Mouse (Mus musculus) gastrocnemius, adult 8-10 months (tissue): ENCODE data around the gene Upb1. TPM values are rescaled to one million over a fixed set of nuclear protein-coding genes. Genes with fewer than 3 reads are reported as not detected.

ENCODE experiments used
- DNase-seq, 2 experiments: peaks; one replicate each; pipeline ENCODE4 v3.0.0; 2022; ENCODE audit warnings: low spot score in 2 of 2
- total RNA-seq, 4 experiments: library from RNA; stranded (reverse); gene quantifications; 2 replicates each; pipeline ENCODE4 v1.2.4; 2022

Upb1 gene
- total RNA-seq, 4 experiments from 2014 or later = 0.10 to 0.48 TPM; not detected in 2

GRCm38 (mm10) chr10:75424498-75424901 is 23.6 kb downstream of the Upb1 start:
- no peak for DNase-seq

DNA sequence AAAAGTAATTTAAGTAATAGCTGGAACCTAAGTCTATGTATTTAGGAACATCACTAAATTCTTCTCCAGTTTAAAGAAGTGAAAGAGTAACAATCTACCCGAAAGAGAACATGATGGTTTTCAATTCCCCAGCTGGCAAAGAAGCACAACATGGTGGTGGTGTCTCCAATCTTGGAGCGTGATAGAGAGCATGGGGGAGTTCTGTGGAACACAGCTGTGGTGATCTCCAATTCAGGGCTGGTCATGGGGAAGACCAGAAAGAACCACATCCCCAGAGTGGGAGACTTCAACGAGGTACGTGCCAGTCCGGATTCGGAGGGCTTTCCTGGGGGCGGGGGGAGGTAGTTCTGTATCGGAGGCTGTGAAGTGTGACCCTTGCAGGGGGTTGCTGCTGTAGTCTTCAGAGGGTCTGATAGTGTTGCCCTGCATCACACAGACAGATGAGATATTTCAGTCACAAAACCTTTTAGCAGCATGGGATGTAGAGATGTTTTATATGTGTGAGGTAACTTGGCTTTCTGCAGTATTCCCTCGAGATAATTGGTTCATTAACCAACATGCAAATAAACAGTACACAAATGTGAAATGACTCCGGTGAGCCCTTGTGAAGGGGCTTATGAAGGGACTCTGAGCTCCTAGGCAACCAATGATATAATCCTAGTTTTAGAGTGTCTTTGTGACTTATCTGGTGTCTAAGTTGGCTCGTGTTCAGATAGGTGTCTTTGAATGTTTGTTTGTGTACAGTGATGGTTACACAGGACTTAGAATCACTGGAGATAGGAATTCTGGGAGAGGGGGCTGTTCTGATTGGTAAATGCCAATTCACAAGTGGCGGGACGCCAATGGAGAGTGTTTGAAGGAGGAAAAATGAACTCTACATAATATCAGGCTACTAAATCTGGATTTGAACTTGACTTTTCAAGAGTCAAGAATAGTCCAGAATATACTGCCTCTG is 27.4 kb downstream of the Upb1 start:
- no peak for DNase-seq

DNA sequence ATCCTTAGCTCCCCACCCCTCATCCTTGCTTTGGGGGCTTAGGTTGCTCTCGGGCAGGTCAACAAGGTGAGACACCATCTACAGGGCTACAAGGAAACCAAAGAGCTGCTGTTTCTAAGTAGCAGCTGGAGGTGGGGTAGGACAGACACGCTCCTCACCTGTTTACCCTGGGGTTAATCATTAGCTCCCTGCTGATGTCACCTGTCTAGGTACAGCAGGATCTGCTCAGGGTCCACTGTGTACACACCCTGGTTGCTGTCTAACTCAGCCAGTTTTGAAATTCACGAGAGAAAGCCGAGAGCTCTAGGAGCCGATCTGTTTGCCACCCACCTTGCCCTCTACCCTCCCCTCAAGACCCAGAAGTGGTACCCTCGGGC is 28.1 kb downstream of the Upb1 start:
- DNase-seq = no peak

DNA sequence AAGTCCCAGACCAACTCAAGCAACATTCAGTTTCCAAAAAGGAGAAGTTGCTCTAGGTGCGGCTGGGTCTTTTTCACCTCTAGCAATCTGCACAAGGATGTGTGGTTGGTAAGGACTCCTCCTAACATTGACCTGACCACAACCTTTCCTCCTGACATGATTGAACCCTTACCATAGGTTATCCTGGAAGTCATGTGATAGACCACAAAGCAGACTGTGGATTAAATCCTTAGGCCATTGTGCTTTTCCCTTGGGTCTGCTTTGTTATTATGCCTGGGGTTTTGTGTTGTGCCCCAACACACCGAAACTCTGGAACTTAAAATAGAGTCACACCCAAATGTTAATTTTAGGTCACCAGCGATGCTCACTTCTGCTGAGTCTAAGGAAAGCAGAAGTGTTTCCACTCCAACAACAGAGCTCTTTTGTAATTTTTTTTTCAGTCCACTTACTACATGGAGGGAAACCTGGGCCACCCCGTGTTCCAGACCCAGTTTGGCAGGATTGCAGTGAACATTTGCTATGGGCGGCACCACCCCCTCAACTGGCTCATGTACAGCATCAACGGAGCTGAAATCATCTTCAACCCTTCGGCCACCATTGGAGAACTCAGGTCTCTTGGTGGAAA is 28.7 kb downstream of the Upb1 start:
- DNase-seq = no peak

- DNase-seq = no peak
These were observed 29.2 kb downstream of the Upb1 start for GRCm38 (mm10) chr10:75430147-75430537.

DNA sequence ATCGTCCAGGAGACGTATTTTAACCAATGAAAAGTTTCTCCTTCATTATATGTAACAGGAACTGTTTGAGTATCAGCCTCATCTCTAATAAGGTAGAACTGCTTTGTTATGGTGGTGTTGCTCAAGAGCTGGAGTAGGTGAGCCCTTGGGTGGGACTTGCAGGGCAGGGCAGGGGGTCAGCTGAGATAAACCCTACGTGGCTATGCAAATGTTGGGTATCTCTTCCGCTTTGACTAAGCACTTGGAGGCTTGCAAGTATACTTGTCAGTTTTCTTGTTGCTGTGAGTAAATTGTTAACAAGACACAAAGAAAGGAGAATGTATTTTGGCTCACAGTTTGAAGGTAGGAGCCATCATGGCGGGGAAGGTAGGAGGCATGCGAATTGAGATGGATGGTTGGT is 29.7 kb downstream of the Upb1 start:
- no peak for DNase-seq

DNA sequence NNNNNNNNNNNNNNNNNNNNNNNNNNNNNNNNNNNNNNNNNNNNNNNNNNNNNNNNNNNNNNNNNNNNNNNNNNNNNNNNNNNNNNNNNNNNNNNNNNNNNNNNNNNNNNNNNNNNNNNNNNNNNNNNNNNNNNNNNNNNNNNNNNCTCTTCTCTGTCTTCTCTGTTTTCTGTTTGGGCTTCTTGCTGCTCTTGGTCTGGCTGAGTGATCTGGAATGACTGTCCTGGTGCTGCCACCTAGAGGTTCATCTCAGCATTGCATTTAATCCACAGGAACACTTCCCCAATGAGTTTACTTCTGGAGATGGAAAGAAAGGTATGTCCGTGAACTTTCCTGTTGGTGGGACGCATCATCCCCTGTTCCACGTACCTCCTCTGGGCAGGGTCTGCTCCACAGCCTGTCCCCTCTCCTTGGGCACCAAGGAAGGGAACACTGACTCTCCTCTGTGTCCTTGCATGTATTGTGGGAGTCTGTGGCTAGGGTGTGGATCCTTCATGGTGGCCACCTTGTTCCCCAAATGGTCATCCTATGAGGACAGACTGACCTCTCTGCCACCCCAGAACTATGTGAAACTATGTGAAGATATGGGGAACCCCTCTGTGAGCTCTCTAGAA is 35.8 kb downstream of the Upb1 start:
- peak; percentile 62 to 78 for DNase-seq

- no peak for DNase-seq
These were observed 36.4 kb downstream of the Upb1 start for GRCm38 (mm10) chr10:75437284-75437683.

DNA sequence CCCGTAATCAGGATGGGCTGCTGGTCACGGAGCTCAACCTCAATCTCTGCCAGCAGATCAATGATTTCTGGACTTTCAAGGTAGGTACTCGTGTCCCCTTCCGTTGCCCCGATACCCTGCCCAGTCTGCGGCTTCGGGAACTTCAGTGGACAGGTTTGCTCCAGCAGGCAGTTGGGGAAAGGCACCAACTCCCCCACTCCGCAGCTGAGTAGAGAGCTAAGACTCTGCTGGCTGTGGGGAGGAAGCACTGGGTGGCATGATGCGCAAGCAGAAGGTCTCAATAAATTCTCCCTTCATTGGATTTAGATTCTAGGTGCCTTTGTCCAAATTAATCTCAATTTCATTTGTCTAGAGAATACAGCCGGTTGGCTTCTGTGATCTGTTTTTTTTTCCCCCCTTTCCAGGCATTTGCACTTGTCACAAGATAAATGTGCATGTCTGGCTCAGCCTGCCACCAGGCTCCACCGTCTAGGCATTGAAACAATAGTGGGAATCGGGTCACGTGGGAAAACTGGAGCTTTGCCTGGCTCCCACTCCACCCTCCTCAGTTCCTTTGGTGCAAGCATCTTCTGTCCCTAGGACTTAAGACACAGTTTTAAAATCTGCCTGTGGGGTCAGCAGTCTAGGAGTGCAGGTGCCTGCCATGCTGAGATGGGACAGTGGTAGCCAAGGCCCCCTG is 37.4 kb downstream of the Upb1 start:
- DNase-seq = no peak

DNA sequence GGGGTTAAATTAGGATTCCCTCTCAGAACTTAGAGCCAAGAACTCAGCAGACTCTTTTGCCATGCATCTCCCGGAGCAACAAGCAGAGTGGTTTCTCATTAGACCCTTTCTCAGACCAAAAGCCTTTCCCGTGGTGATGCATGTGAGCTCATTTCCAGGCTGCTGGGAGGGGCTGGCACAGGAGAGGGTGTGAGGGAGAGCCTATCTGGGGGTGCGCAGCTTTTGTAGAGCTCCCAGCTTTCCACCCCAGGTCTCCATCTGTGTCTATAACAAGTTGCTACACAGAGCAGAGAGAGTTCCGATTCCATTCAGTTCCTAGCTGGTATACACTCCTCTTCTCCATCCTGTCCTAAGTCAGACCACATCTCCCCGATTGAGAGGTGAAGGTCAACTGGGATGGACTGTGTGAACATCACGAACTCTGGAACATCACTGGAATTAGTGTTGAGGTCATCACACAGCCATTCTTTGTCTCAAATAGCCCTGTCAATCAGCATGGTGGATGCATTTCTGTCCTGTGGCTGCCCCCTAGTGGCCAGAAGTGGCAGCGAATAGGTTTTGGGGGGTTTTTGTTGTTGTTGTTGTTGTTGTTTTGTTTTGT is 38.4 kb downstream of the Upb1 start:
- no peak for DNase-seq

DNA sequence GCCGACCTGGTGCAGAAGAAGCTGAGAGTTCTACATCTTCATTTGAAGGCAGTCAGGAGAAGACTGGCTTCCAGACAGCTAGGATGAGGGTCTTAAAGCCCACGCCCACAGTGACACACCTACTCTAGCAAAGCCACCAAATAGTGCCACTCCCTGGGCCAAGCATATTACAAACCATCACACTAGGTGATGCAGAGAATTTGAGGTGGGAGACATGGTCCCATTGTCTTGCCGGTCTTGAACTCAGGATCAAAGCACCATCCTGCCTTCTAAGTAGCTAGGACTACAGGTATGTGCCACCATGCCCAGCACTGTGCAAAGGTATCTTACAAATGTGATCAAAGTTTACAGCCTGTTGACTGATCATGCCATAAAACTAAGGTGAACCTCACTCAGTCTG is 39.8 kb downstream of the Upb1 start:
- no peak for DNase-seq

DNA sequence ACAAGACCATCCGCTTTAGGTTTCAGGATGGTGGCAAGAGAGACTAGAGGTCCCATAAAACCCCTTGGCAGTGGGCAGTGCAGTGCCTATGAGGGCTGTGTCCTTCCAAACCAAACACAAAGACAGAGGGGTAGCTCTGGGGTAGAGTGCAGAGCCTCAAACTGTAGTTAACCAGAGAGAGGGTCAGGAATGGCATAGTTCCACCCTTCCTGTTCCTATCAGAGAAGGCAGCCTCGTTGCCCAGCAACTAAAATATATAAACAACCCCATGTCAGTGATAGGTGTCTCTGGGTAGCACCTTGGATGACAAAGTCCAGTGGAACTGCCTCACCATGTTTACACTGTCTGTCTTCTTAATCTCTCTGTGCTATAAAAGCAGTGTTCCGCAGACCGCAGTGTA is 40.9 kb downstream of the Upb1 start:
- DNase-seq = no peak

GRCm38 (mm10) chr10:75443017-75443416 is 42.1 kb downstream of the Upb1 start:
- no peak for DNase-seq

DNA sequence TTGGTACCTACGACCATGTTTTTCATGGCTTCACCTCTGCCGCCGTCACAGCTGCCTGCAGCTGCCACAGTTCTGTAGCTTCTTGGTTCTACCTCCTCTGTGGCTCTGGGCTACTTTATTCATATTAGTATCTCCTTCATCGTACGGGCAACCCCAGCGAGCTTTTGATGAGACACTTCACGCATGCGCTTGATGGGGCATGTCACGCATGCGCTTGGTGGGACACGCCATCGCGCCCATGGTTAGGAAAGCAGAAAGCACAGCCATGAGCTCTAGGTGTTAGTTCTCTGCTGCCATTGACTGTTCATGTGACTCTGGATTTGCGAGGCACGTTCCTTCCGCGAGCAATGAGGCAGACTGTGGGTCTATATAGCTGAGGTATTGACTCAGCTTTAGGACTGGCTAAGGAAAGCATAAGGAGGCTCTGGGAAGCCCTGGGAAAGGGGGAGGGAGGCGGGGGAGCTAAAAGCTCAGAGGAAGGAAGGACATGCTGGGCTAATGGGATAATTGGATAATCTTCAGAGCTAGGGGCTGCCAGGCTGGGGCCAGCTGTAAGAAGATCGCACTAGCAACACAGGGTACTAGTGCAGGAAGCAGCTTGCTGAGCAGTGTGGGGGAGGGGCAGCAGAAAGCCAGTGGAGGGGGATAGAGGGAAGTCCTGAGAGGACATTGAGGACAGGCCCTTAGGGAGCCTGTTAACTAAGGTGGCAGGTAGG is 43.4 kb downstream of the Upb1 start:
- no peak for DNase-seq

DNA sequence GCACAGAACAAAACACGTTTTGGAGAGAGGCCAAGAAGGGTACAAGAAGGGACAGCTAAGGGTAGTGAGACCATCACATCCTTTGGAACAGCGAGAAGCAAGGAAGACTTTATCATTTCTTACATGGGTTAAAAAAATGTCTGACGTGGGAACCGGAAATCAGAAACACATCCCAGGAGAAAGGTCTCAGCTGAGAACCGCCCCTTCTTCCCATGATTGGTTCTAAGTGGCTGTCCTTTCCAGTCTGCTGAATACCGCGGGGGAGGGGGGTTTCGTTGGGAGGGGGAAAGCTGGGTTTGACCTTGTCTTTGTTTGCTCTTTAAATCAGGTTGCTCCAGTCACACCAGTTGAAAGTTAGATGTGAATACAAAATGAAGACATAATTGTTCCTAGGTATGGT is 44.1 kb downstream of the Upb1 start:
- DNase-seq = no peak

DNA sequence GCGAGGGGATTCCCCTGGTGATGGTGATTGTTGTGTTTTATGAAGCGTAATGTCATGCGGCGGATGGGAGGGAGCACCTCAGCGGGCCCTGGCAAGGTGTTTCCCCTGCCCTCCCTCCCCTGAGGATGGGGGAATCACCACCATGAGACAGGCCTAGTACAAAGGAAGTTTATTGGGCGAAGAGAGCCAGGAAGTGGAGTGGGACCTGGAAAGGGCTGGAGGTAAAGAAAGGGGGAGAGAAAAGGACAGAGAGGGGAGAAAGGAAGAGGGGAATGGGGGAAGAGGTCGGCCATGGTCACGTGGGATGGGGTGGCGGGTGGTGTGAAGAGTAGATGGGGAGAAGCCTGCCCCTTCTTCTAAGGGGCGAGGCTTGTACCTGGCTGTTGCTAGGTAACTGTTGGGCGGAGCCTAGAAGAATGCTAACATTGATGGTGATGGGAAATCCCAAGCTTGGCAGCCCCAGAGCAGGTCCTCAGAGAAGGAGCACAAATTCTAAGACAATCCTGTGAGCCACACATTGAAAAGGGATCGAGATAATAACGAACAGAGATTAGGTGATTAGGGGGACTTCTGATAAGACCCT is 45.7 kb downstream of the Upb1 start:
- DNase-seq = no peak

GRCm38 (mm10) chr10:75447489-75447888 is 46.6 kb downstream of the Upb1 start:
- DNase-seq = no peak

- DNase-seq = no peak
These were observed 48.0 kb downstream of the Upb1 start for GRCm38 (mm10) chr10:75448806-75449420.

- no peak for DNase-seq
These were observed 49.4 kb downstream of the Upb1 start for GRCm38 (mm10) chr10:75450331-75450730.
